Mouse (Mus musculus) bone marrow, adult 2 months (tissue): ENCODE measurements around the gene Dip2a. TPM values are rescaled to one million over a fixed set of nuclear protein-coding genes. Genes with fewer than 3 reads are reported as not detected.
A peak's percentile ranks its signal among the peaks of the same experiment; 100 is the strongest.

Experiments
- H3K27ac ChIP-seq: fragments of 200-500 bp; 2 replicates; pipeline ENCODE4 v1.5.1; 2012; ENCODE audit warnings: low read depth, mild to moderate bottlenecking, control low read depth, inconsistent platforms, low read length; ENCODE audit not compliant: control insufficient read depth, poor library complexity, insufficient read depth
- H3K4me1 ChIP-seq: fragments of 200-500 bp; 2 replicates; pipeline ENCODE4 v1.6.1; 2011; ENCODE audit warnings: low read length; ENCODE audit not compliant: control insufficient read depth, insufficient read depth
- H3K4me3 ChIP-seq: fragments of 200-500 bp; replicated peaks from 2 replicates; pipeline ENCODE3; 2011; ENCODE audit warnings: mild to moderate bottlenecking, low read depth, low read length, control low read depth; ENCODE audit not compliant: control insufficient read depth
- CTCF ChIP-seq: fragments of 200-500 bp; IDR thresholded peaks from 2 replicates; pipeline ENCODE4 v1.5.1; 2011; ENCODE audit warnings: low read length, control low read depth; ENCODE audit not compliant: control insufficient read depth, insufficient read depth
- POLR2A ChIP-seq: fragments of 200-500 bp; IDR thresholded peaks from 2 replicates; pipeline ENCODE4 v1.6.1; 2011; ENCODE audit warnings: low read depth, mild to moderate bottlenecking, control low read depth, low read length, borderline replicate concordance; ENCODE audit not compliant: control insufficient read depth
- WGBS: fragments of 180-500 bp; shearing (Covaris S2); methylation state at CpG from one replicate; pipeline ENCODE4 v1.1.7; 2018; 5-methylcytosine and 5-hydroxymethylcytosine counted together
- polyA plus RNA-seq: library from polyadenylated mRNA; stranded (reverse); fragments of >200 nt; gene quantifications from 2 replicates; pipeline ENCODE4 v1.2.4, GENCODE M21; 2011; ENCODE audit warnings: low replicate concordance; ENCODE audit not compliant: missing spikeins, insufficient read depth, insufficient read length

Gene Dip2a
- polyA plus RNA-seq, 1 experiment, result 2.0 TPM

DNA sequence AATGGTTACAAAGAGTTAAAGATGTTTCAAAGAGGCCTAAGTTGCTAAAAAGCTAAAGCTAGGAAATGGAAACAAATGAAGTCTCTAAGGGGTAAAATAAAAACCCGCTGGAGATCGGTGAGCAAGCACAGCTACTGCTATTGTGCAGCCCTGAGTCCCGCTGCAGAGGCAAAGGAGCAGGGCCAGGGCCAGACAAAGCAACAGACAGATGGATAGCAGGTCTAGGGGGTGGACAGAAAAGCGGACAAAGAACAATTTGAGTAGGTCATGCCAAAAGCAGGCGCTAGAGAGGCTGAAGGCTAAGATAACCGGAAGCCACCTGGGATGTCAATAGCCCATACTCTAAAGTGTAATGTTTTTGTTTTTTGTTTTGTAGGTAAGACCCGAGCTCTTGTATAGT, 94.2 kb downstream of the Dip2a start:
- Histone ChIP-seq H3K27ac (no peak overlapping the region), H3K4me1 (no peaks in the 10 kb centered on the region), H3K4me3 (no peak overlapping the region)
- TF ChIP-seq POLR2A (no peak), CTCF (no peak)
- 82% methylated on average over 7 of the region's 7 CpGs for WGBS

DNA sequence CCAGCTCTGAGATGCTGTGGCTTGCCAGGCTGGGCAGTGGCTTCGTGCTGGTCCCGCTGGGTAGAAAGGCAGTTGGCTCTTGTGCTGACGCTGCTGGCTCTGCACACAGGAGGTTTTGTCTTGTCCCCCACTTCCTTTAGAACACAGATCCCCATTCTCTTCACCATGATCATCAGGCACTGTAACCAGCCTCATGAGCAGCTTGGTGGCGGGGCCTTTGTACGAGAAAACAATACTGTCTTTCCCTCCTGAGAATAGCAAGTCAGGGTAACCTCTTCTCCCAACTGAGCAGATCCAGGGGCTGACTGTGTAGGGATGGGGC, 96.5 kb downstream of the Dip2a start:
- no peak overlapping the region for H3K4me3 ChIP-seq
- WGBS, result 82% methylated on average over 5 of the region's 5 CpGs
- no peak overlapping the region for H3K27ac ChIP-seq
- H3K4me1 ChIP-seq, result no peaks in the 10 kb centered on the region
- no peak for TF ChIP-seq POLR2A

DNA sequence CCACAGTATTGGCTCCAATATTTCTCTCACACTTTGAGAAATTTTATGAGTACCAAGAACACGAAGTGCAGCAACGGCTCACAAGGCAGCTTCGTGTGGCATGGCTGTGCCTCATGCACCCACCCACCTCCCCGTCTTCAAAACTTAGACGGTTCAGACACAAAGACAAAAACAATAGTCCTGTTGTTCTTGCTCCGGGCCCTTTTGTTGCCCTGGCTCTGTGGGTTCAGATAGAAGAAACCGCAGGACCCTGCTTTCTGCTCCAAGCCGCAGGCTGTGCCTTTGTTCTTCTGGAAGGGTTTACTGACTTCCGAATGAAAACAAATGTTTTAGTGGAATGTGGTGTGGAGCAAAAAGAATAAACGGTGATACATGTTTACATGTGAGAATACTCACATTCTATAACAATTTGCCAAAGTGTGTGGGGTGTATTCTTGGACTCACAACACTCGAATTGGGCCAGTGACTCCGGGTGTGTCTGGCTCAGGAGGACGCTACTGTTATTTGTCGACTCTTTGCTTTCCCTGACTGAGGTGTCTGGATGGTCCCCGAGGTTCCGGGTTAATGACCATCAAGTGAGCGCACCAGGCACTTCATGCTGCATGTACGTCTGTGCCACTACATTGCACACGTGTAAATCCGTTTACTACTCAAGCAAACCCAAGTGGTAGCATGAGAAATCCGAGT, 97.0 kb downstream of the Dip2a start:
- no peak overlapping the region for H3K4me3 ChIP-seq
- 71% methylated on average over 21 of the region's 21 CpGs for WGBS
- no peak for TF ChIP-seq CTCF
- TF ChIP-seq POLR2A, result no peak
- no peaks in the 10 kb centered on the region for H3K4me1 ChIP-seq
- H3K27ac ChIP-seq, result no peak overlapping the region

DNA sequence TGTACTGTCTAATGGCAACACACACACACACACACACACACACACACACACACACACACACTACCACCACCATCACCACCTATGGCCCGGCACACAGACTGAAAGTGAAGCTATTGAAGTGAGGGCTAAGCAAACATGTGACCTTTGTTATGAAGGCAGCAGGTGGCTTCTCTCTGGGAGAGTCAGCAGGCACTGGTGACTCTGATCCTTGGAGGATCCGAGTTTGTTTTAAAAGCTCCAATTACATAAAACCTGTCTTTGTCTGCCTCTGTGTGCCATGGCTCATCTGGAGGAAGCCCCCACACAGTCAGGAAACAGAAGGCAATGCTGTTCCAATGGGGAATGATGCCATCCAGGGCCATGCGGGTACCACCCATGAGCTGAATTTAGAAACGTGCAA, 98.5 kb downstream of the Dip2a start:
- TF ChIP-seq POLR2A, result no peak
- no peak for TF ChIP-seq CTCF
- Histone ChIP-seq H3K4me3 (no peak overlapping the region), H3K4me1 (no peaks in the 10 kb centered on the region), H3K27ac (no peak overlapping the region)
- 64% methylated on average over 4 of the region's 4 CpGs for WGBS

DNA sequence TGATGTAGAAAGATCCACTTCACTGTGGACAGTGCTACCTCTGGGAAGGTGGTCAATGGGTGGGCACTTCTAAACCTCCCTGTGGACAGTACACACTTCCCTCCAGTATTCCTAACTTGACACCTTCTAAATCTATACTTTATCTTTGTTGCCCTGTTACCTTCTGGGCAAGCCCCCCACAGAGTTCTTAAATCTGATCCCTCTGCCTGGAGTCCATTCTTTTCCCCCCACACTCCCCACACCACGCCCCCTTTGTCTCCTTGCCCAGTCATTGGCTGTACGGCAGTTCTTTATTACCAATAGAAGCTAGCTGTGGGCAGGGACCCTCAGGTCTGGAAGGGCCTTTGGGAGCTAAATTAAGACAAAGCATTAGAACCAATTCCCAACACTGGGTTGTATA, 100.0 kb downstream of the Dip2a start:
- no peak overlapping the region for H3K4me3 ChIP-seq
- WGBS, result 83% methylated on average over 2 of the region's 2 CpGs
- no peak overlapping the region for H3K27ac ChIP-seq
- no peak for TF ChIP-seq POLR2A
- TF ChIP-seq CTCF, result no peak
- no peaks in the 10 kb centered on the region for H3K4me1 ChIP-seq

DNA sequence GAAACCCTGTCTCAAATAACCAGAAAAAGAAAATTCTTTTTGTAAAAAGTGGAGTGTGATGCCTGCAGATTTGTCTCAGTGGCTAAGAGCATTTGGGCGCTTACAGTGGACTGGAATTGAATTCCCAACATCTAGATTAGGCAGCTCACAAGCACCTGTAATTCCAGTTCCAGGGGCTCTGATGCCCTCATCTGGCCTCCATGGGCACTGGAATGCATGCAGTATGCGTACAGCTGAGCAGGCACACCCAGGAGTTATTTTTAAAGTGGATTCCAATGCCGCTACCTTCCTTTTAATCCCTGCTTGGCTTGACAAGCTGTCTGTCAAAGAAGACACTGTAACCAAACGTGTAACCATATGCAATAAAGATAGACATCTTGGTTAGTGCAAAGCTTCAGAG, 105.7 kb downstream of the Dip2a start:
- no peak overlapping the region for H3K27ac ChIP-seq
- TF ChIP-seq CTCF (no peak), POLR2A (no peak)
- no peak overlapping the region for H3K4me3 ChIP-seq
- 72% methylated on average over 4 of the region's 4 CpGs for WGBS
- no peaks in the 10 kb centered on the region for H3K4me1 ChIP-seq

DNA sequence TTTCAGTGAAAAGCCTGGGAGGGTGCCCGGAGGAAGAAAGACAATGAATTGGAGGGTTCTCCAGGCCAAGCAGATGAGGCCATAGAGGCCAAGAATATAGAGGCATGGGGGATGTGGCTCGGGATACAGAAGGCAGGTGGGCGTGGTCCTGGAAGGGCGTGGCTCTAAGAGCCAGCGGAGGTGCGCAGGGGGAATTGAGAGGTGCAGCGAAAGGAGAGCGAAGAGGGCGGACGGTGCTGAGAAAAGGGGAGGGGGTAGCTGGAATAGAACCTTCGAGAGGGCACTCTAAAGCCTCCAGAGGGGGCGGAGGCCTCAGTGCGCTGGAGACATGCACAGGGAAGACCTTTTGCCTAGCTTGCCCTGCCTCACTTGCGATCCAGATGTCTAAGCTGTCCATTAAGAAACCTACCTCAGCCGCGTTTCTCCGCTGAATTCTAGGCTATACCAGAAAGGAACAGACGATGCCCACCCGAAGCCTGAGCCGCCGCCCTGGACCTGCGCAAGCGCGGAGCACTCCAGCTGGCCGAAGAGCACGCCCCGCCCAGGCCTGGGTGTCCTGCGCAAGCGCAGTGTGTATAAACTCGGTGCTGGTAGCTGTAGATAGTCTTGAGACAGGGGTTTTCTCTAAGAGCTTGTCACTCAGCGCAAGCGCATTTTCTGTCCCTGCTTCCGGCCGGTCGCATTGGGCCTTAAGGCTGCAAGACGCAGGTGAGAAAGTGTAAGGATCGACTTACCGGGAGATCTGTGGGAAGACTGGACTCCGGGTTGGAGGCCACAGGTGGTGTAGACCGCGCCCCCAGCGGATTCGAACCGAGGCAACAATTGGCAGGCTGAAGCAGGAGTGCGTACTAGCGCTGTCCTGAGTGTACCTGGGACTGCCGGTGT, 107.5 kb downstream of the Dip2a start, which contains the start of gene Prmt2:
Prmt2 (minus strand) TSS at position 525 of the 885 bp plus-strand sequence.
- H3K4me3 ChIP-seq, result peak within 1 kb of the TSS; percentile 77
- WGBS, result 1% methylated on average over 47 of the region's 47 CpGs
- peak; percentile 22; the same call in 1 of the 2 replicates for TF ChIP-seq CTCF
- TF ChIP-seq POLR2A, result no peak; the same call in 1 of the 2 replicates
- peak within 1 kb of the TSS; percentile 9; the same call in 1 of the 2 replicates for H3K27ac ChIP-seq
- no peaks in the 10 kb centered on the region for H3K4me1 ChIP-seq

DNA sequence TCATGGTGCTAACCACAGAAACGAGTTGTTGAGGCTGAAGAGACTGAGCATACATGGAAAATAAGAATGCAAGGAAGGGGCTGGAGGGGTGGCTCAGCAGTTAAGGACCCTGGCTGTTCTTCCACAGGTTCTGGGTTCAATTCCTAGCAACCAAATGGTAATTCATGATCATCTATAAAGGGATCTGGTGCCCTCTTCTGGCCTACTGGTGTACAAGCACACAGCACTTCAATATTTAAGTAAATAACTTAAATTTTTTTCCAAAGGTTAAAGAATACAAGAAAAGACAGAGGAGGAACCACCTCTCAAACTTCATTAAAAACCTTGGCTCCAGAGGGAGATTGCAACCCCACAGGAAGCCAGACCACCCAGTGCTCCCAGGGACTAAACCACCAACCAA, 115.5 kb downstream of the Dip2a start:
- H3K4me1 ChIP-seq, result no peaks in the 10 kb centered on the region; the same call in 1 of the 2 replicates
- TF ChIP-seq CTCF (no peak), POLR2A (no peak)
- H3K4me3 ChIP-seq, result no peak overlapping the region
- H3K27ac ChIP-seq, result no peak overlapping the region
- WGBS, result 63% methylated on average over 1 of the region's 1 CpGs

DNA sequence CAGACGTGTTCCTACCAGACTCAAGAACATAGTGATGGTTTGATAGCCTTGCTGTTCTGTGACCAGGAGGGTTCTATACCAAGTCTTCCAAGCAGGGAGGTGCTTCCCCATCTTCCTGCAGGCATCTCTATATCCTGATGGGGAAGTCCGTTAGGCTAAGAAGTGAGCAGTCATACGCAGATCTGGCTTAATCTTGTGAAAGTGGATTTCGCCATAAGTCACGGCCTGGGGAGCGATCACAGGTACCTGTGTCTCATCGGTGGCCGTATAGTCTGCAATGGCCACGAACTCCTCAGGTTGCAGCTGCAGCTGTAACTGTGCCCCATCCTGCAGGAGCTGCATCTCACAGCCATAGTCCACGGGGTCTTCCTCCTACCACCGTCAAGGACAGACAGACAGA, 119.1 kb downstream of the Dip2a start:
- WGBS, result 60% methylated on average over 11 of the region's 11 CpGs
- Histone ChIP-seq H3K27ac (no peak overlapping the region), H3K4me3 (no peak overlapping the region), H3K4me1 (no peaks in the 10 kb centered on the region; the same call in 1 of the 2 replicates)
- no peak for TF ChIP-seq CTCF
- TF ChIP-seq POLR2A, result no peak
